Mouse (Mus musculus) myocyte (in vitro differentiated cells): Measurements from ENCODE around the gene Dis3l2. TPM values are rescaled to one million over a fixed set of nuclear protein-coding genes. Genes with fewer than 3 reads are reported as not detected.

ENCODE experiments used
- H3K27me3 ChIP-seq: one replicate; pipeline ENCODE4 v1.6.1; 2011; ENCODE audit not compliant: control insufficient read depth, insufficient read depth, insufficient read length
- H3K36me3 ChIP-seq: one replicate; pipeline ENCODE4 v1.6.1; 2011; ENCODE audit not compliant: control insufficient read depth, insufficient read depth
- H3K4me2 ChIP-seq: one replicate; pipeline ENCODE4 v1.6.1; 2011; ENCODE audit warnings: low read depth, control low read depth
- H3K4me3 ChIP-seq: one replicate; pipeline ENCODE4 v1.5.1; 2011; ENCODE audit warnings: mild to moderate bottlenecking, control low read depth, moderate library complexity
- H3K79me2 ChIP-seq: one replicate; pipeline ENCODE4 v1.6.1; 2011; ENCODE audit not compliant: control insufficient read depth, insufficient read depth
- H3ac ChIP-seq: one replicate; pipeline ENCODE4 v1.6.1; 2011; ENCODE audit not compliant: control insufficient read depth, insufficient read length
- CEBPB ChIP-seq: IDR thresholded peaks from 2 replicates; pipeline ENCODE4 v1.6.1; 2011; ENCODE audit warnings: mild to moderate bottlenecking, moderate library complexity; ENCODE audit not compliant: poor library complexity, insufficient read depth, severe bottlenecking
- E2F4 ChIP-seq: IDR thresholded peaks from one replicate; pipeline ENCODE4 v1.6.1; 2011; ENCODE audit warnings: mild to moderate bottlenecking, control low read depth, moderate library complexity; ENCODE audit not compliant: insufficient read depth
- MAX ChIP-seq: IDR thresholded peaks from one replicate; pipeline ENCODE4 v1.6.1; 2011; ENCODE audit warnings: low read depth, mild to moderate bottlenecking, control low read depth
- MYOD1 ChIP-seq, 3 experiments: IDR thresholded peaks; one replicate each; pipeline ENCODE4 v1.6.1; 2011; ENCODE audit warnings: control low read depth in 2 of 3, low read depth in 2 of 3, mild to moderate bottlenecking in 2 of 3, moderate library complexity in 1 of 3; ENCODE audit not compliant: insufficient read length in 2 of 3, control insufficient read depth in 1 of 3
- MYOG ChIP-seq, 3 experiments: IDR thresholded peaks; one replicate each; pipeline ENCODE4 v1.6.1; 2011; ENCODE audit warnings: control low read depth in 2 of 3, low read depth in 2 of 3, mild to moderate bottlenecking in 2 of 3; ENCODE audit not compliant: insufficient read length in 2 of 3, control insufficient read depth in 1 of 3, insufficient read depth in 1 of 3
- POLR2A ChIP-seq: IDR thresholded peaks from one replicate; pipeline ENCODE4 v1.6.1; 2011; ENCODE audit warnings: low read depth, mild to moderate bottlenecking, control low read depth, moderate library complexity; ENCODE audit not compliant: insufficient read length
- POLR2AphosphoS2 ChIP-seq: IDR thresholded peaks from one replicate; pipeline ENCODE4 v1.6.1; 2011; ENCODE audit warnings: low read depth, control low read depth; ENCODE audit not compliant: insufficient read length
- REST ChIP-seq: IDR thresholded peaks from one replicate; pipeline ENCODE4 v1.6.1; 2011; ENCODE audit warnings: mild to moderate bottlenecking, control low read depth, moderate library complexity; ENCODE audit not compliant: insufficient read depth, insufficient read length
- SRF ChIP-seq: IDR thresholded peaks from one replicate; pipeline ENCODE4 v1.6.1; 2011; ENCODE audit warnings: low read depth; ENCODE audit not compliant: control insufficient read depth, insufficient read length
- TCF12 ChIP-seq: IDR thresholded peaks from one replicate; pipeline ENCODE4 v1.6.1; 2011; ENCODE audit warnings: mild to moderate bottlenecking, control low read depth; ENCODE audit not compliant: poor library complexity, insufficient read depth, severe bottlenecking
- TCF3 ChIP-seq: IDR thresholded peaks from one replicate; pipeline ENCODE4 v1.6.1; 2011; ENCODE audit warnings: low read depth, control low read depth; ENCODE audit not compliant: insufficient read length
- USF1 ChIP-seq: IDR thresholded peaks from one replicate; pipeline ENCODE4 v1.6.1; 2011; ENCODE audit warnings: low read depth, mild to moderate bottlenecking, control low read depth, moderate library complexity
- polyA plus RNA-seq: library from polyadenylated mRNA; unstranded; fragments of >200 nt; fragmentation: generic; extraction: Trizol; gene quantifications from one replicate; pipeline ENCODE4 v1.2.1, GENCODE M21; 2012; ENCODE audit warnings: missing spikeins

Dis3l2 gene
- polyA plus RNA-seq, 1 experiment = 13.7 TPM

DNA sequence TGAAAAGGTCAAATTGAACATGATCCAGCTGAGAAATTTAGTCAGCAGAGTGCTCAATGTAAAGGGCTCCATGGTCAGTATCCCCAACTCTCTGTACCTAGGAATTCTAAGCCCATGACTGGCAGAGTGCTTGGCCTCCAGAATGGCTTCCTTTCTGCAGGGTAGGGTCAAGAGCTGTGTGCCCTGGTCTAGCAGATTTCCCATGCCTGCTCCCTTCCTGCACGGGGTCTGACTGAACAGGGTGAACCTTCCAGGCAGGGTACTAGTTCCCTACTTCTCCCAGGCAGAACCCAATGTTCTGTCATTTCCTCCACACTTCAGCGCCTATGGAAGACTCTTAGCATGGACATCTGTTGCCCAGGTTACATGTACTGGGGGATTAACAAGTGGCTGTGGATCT is 97.6 kb downstream of the Dis3l2 start:
- no peak overlapping the region for H3K4me3 ChIP-seq

DNA sequence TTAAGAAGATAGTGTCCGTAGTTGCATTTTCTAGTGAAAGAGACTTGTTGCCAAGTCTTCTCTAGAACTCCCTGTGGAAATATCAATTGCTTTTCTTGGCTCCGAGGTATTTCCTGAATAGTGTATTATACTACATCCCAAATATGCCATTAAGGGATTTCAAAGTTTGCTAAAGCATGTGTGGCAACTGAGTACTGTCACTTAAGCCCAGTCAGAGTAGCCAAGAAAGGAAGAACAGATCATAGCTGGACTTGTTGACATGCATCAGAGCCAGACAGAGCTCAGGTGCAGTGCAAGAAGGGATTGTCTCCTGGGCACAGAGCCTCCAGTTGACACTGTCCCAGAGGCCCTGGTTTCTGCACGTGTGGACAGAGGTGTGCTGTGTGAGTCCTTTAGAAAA is 108.1 kb downstream of the Dis3l2 start:
- H3K36me3 ChIP-seq = no peaks in the 10 kb centered on the region
- H3K4me2 ChIP-seq = no peak overlapping the region
- no peaks in the 10 kb centered on the region for H3K27me3 ChIP-seq
- TF ChIP-seq POLR2A = no peak
- no peak for TF ChIP-seq POLR2AphosphoS2
- no peak for TF ChIP-seq MYOD1 (IDR thresholded peaks at IDR 0.05; ENCODE audit: control insufficient read depth in 1 of 3, insufficient read length in 2 of 3, low read depth in 2 of 3)
- TF ChIP-seq E2F4 = no peak
- no peak for TF ChIP-seq TCF3
- TF ChIP-seq TCF12 = no peak
- TF ChIP-seq CEBPB = no peak
- TF ChIP-seq SRF = no peak
- no peak overlapping the region for H3K4me3 ChIP-seq
- no peaks in the 10 kb centered on the region for H3K79me2 ChIP-seq
- H3ac ChIP-seq = no peak overlapping the region

More for the DNA sequence above, 97.6 kb downstream of the Dis3l2 start:
- Histone ChIP-seq H3ac (no peak overlapping the region), H3K4me2 (no peak overlapping the region), H3K79me2 (no peaks in the 10 kb centered on the region), H3K36me3 (no peaks in the 10 kb centered on the region), H3K27me3 (no peaks in the 10 kb centered on the region)
- no peak for TF ChIP-seq SRF
- TF ChIP-seq TCF3 = no peak
- no peak for TF ChIP-seq MAX
- no peak for TF ChIP-seq CEBPB
- no peak for TF ChIP-seq USF1
- no peak for TF ChIP-seq MYOG (IDR thresholded peaks at IDR 0.05; ENCODE audit: control insufficient read depth in 1 of 3, insufficient read depth in 1 of 3, insufficient read length in 2 of 3, low read depth in 2 of 3)
- no peak for TF ChIP-seq E2F4
- no peak for TF ChIP-seq REST

DNA sequence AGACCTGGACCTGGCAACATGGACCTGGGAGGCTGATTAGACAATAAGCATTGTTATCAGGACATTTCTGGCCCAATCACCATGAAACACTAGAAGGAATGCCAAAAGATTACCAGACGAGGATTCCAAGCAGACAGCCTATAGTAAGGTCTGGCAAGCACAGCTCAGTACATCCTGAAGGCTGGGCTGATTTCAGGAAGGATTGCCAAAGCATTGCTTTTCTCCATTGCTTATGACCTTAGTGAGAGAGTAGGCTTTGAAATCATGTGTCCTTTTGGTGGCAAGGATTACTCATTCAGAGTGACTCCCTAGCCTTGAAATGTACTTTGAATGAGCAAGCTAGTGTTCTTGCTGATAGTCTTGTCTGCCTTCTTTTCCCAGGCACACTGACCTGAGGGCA is 118.7 kb downstream of the Dis3l2 start:
- Histone ChIP-seq H3K4me2 (no peak overlapping the region), H3K27me3 (no peaks in the 10 kb centered on the region), H3K79me2 (no peaks in the 10 kb centered on the region), H3ac (no peak overlapping the region), H3K36me3 (no peaks in the 10 kb centered on the region), H3K4me3 (no peak overlapping the region)
- no peak for TF ChIP-seq TCF3

DNA sequence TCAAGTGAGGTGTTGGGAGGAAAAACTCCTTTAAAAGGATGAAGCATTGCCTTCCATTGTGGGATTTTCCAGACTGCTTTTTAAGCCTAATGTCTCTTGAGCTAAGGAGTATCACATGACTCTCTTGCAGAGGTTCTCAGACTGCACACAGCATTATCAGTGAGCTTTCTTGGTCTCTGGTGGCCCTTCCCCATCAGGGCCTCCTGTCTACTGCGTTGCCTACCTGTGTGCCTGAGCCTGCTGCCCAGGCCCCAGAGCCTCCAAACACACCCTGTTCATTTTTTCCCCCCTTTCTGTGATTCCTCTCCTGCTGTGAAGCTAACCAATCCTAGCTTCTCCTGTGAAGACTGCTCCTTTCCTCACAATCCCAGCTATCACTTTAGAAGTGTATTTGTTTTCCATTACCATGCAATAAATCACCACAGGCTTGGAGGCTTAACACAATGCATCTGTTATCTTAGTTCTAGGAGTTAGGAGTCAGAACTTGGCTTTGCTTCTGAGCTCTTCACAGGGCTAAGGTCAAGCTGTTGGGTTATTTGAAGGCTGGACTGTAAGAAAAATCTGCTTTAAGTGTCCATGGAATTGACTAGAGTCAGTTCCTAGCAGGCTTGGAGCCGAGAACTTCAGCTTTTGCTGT is 130.9 kb downstream of the Dis3l2 start:
- no peak overlapping the region for H3ac ChIP-seq
- H3K27me3 ChIP-seq = no peaks in the 10 kb centered on the region
- H3K4me3 ChIP-seq = no peak overlapping the region
- no peak for TF ChIP-seq SRF
- TF ChIP-seq REST = no peak
- no peak for TF ChIP-seq USF1
- no peak for TF ChIP-seq MYOD1 (IDR thresholded peaks at IDR 0.05; ENCODE audit: control insufficient read depth in 1 of 3, insufficient read length in 2 of 3, low read depth in 2 of 3)
- no peak for TF ChIP-seq E2F4
- no peak for TF ChIP-seq MYOG (IDR thresholded peaks at IDR 0.05; ENCODE audit: control insufficient read depth in 1 of 3, insufficient read depth in 1 of 3, insufficient read length in 2 of 3, low read depth in 2 of 3)
- no peak for TF ChIP-seq TCF12
- TF ChIP-seq MAX = no peak
- TF ChIP-seq CEBPB = no peak
- TF ChIP-seq POLR2A = no peak
- no peak for TF ChIP-seq POLR2AphosphoS2
- no peak for TF ChIP-seq TCF3
- H3K4me2 ChIP-seq = peak overlapping the region; percentile 19
- no peaks in the 10 kb centered on the region for H3K79me2 ChIP-seq
- H3K36me3 ChIP-seq = no peaks in the 10 kb centered on the region

DNA sequence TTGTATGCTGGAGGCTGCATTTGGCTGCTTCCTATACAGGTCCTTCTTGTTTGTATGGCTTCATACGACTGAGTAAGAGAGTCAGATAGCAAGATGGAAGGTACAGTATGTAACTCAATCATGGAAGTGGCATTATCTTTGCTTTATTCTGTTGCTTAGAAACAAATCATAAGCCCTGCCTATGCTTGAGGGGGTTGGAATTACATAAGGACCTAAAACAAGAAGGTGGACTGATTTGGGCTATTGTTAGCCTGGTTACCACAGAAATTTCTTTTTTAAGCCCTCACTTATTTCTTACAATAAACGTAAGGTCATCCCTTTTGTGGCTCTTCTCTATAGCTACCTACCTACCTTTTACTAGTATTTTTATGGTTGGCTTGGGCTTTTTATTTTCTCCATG is 131.4 kb downstream of the Dis3l2 start:
- Histone ChIP-seq H3K79me2 (no peaks in the 10 kb centered on the region), H3K4me3 (no peak overlapping the region), H3ac (no peak overlapping the region), H3K36me3 (no peaks in the 10 kb centered on the region), H3K27me3 (no peaks in the 10 kb centered on the region), H3K4me2 (peak overlapping the region; percentile 19)
- no peak for TF ChIP-seq MAX
- no peak for TF ChIP-seq POLR2A
- TF ChIP-seq CEBPB = no peak
- TF ChIP-seq SRF = no peak
- no peak for TF ChIP-seq MYOG (IDR thresholded peaks at IDR 0.05; ENCODE audit: control insufficient read depth in 1 of 3, insufficient read depth in 1 of 3, insufficient read length in 2 of 3, low read depth in 2 of 3)
- TF ChIP-seq POLR2AphosphoS2 = no peak
- no peak for TF ChIP-seq USF1
- no peak for TF ChIP-seq E2F4
- TF ChIP-seq REST = no peak
- no peak for TF ChIP-seq TCF3
- TF ChIP-seq MYOD1 (IDR thresholded peaks at IDR 0.05; ENCODE audit: control insufficient read depth in 1 of 3, insufficient read length in 2 of 3, low read depth in 2 of 3) = no peak
- TF ChIP-seq TCF12 = no peak
